Mouse (Mus musculus): ENCODE data around the gene Polr3h. TPM values are rescaled to one million over a fixed set of nuclear protein-coding genes. Genes with fewer than 3 reads are reported as not detected.

Polr3h gene
- total RNA-seq, 1 experiment, result 83.7 TPM

DNA sequence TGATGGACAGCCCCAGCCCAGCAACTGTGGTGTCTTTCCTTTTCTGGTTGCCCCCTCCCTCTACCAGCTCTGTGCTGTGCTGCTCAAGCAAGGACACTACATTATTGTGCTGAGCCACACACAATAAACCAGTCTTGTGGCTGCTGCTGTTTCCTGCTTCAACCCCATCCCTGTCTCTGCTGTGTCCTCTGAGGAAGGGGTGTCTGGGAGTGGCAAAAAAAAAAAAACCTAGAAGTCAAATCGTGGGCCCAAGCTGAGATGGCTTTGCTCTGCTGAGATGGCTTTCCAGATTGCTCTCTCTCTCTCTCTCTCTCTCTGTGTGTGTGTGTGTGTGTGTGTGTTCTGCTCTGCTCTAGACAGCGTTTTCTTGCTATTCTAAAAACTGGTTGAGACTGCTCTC lies 42.4 kb upstream of the Polr3h start:
- Histone ChIP-seq H3K36me3 (ENCODE audit: control insufficient read depth, insufficient read depth, low read length, poor library complexity, severe bottlenecking) (no peaks in the 10 kb centered on the region), H3K27ac (ENCODE audit: insufficient read depth, low read depth, low read length, poor library complexity, severe bottlenecking) (peak overlapping the region; percentile 95), H3K4me1 (ENCODE audit: control insufficient read depth in 2 of 2, insufficient read depth in 2 of 2, low read length in 2 of 2, poor library complexity in 1 of 2) (peaks cover 4 to 13% of the 10 kb centered on the region in 2 experiments; a peak in 1 of 4 replicates), H3K4me3 (ENCODE audit: insufficient read depth in 1 of 2, low read depth in 1 of 2, low read length in 2 of 2, poor library complexity in 1 of 2, severe bottlenecking in 1 of 2) (no peak overlapping the region), H3K9ac (ENCODE audit: insufficient read depth, low read depth, low read length, poor library complexity, severe bottlenecking) (peak overlapping the region; percentile 13; the same call in 1 of the 2 replicates), H3K9me3 (ENCODE audit: control insufficient read depth, insufficient read depth, low read depth, low read length) (peaks cover 5% of the 10 kb centered on the region)
- no peak for DNase-seq (ENCODE audit: low read depth, low spot score)
- in situ Hi-C loops (cut with MboI; ENCODE audit: low sequenced_read_pairs in 2 of 2, unreplicated experiment in 2 of 2), result no loop called here
- TF ChIP-seq ZNF384 (IDR thresholded peaks at IDR 0.05; ENCODE audit: low read depth, low read length), result no peak
- no peak for TF ChIP-seq HCFC1 (IDR thresholded peaks at IDR 0.05; ENCODE audit: borderline replicate concordance, insufficient read depth, low read length)
- TF ChIP-seq MAFK (IDR thresholded peaks at IDR 0.05; ENCODE audit: insufficient read depth, low read depth, low read length), result no peak
- TF ChIP-seq ZC3H11A (IDR thresholded peaks at IDR 0.05; ENCODE audit: borderline replicate concordance, low read depth, low read length), result no peak
- TF ChIP-seq CHD2 (IDR thresholded peaks at IDR 0.05; ENCODE audit: low read depth, low read length), result no peak

DNA sequence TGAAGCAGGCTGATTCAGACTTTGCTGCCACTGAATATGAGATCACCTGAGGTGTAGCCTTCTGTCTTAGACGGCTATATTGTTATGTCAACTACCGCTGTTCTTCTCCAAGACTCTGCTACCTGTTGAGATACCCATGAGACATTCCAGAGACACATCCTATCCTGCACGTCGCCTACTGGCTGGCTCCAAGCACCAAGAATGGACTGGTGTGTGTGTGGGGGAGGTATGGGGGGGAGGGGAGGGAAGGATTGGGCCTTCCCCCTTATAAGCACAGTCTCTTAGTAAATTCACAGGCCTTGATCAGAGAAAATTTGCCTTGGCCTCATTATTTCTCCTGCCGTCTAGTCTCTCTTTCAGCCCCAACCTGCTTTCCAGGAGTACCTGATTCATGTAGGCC lies 41.8 kb upstream of the Polr3h start:
- no peak overlapping the region for H3K4me3 ChIP-seq (ENCODE audit: insufficient read depth in 1 of 2, low read depth in 1 of 2, low read length in 2 of 2, poor library complexity in 1 of 2, severe bottlenecking in 1 of 2)
- TF ChIP-seq ZC3H11A (IDR thresholded peaks at IDR 0.05; ENCODE audit: borderline replicate concordance, low read depth, low read length) (no peak), HCFC1 (IDR thresholded peaks at IDR 0.05; ENCODE audit: borderline replicate concordance, insufficient read depth, low read length) (no peak), MAFK (IDR thresholded peaks at IDR 0.05; ENCODE audit: insufficient read depth, low read depth, low read length) (no peak), ZNF384 (IDR thresholded peaks at IDR 0.05; ENCODE audit: low read depth, low read length) (no peak), CHD2 (IDR thresholded peaks at IDR 0.05; ENCODE audit: low read depth, low read length) (no peak)
- peaks cover 4 to 13% of the 10 kb centered on the region in 2 experiments; a peak in 1 of 4 replicates for H3K4me1 ChIP-seq (ENCODE audit: control insufficient read depth in 2 of 2, insufficient read depth in 2 of 2, low read length in 2 of 2, poor library complexity in 1 of 2)
- H3K27ac ChIP-seq (ENCODE audit: insufficient read depth, low read depth, low read length, poor library complexity, severe bottlenecking), result peak overlapping the region; percentile 95
- in situ Hi-C loops (cut with MboI; ENCODE audit: low sequenced_read_pairs in 2 of 2, unreplicated experiment in 2 of 2), result no loop called here
- no peak for DNase-seq (ENCODE audit: low read depth, low spot score)
- no peaks in the 10 kb centered on the region for H3K36me3 ChIP-seq (ENCODE audit: control insufficient read depth, insufficient read depth, low read length, poor library complexity, severe bottlenecking)
- H3K9me3 ChIP-seq (ENCODE audit: control insufficient read depth, insufficient read depth, low read depth, low read length), result peaks cover 5% of the 10 kb centered on the region
- H3K9ac ChIP-seq (ENCODE audit: insufficient read depth, low read depth, low read length, poor library complexity, severe bottlenecking), result no peak overlapping the region

DNA sequence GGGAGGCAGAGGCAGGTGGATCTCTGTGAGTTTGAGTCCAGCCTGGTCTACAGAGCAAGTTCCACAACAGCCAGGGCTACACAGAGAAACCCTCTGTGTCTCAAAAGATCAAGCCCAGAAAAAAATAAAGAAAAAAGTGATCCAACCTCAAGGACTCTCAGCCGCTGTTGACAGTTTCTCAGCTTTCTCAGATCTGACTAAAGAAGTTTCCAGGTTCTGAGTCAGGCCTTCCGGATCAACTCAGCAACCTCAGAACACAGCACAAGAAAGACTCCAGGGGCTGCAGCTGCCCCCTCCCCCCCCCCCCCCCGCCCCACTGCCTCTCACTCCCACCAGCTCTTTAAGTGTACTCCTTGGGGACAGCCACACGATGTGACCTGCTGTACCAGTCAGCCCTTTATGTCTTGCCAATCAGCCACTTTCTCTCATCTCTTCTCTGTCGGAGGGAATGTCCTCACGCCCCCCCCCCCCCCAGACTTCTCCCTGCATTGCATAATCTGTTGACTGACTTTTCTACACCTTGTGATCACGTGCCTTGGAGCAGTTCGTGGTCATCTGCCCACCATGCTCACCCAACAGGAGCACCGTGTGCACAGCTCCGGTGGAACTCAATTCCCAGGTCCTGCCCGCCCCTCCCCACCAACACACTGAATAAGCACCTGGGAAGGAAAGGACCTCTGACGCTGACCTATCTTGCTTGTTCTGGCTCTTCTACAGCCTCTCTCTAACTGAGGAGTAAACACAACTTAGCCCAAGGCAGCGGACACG lies 40.2 kb upstream of the Polr3h start:
- in situ Hi-C loops (cut with MboI; ENCODE audit: low sequenced_read_pairs in 2 of 2, unreplicated experiment in 2 of 2), result no loop called here
- TF ChIP-seq MAFK (IDR thresholded peaks at IDR 0.05; ENCODE audit: insufficient read depth, low read depth, low read length) (no peak), ZC3H11A (IDR thresholded peaks at IDR 0.05; ENCODE audit: borderline replicate concordance, low read depth, low read length) (no peak), HCFC1 (IDR thresholded peaks at IDR 0.05; ENCODE audit: borderline replicate concordance, insufficient read depth, low read length) (no peak), CHD2 (IDR thresholded peaks at IDR 0.05; ENCODE audit: low read depth, low read length) (no peak)
- H3K27ac ChIP-seq (ENCODE audit: insufficient read depth, low read depth, low read length, poor library complexity, severe bottlenecking), result peak overlapping the region; percentile 57; the same call in 1 of the 2 replicates
- H3K9ac ChIP-seq (ENCODE audit: insufficient read depth, low read depth, low read length, poor library complexity, severe bottlenecking), result no peak overlapping the region
- peaks cover 6 to 16% of the 10 kb centered on the region in 2 experiments; a peak in 3 of 4 replicates for H3K4me1 ChIP-seq (ENCODE audit: control insufficient read depth in 2 of 2, insufficient read depth in 2 of 2, low read length in 2 of 2, poor library complexity in 1 of 2)
- no peak for DNase-seq (ENCODE audit: low read depth, low spot score)
- peaks cover 5% of the 10 kb centered on the region; the same call in 1 of the 2 replicates for H3K9me3 ChIP-seq (ENCODE audit: control insufficient read depth, insufficient read depth, low read depth, low read length)
- H3K36me3 ChIP-seq (ENCODE audit: control insufficient read depth, insufficient read depth, low read length, poor library complexity, severe bottlenecking), result no peaks in the 10 kb centered on the region
- no peak overlapping the region for H3K4me3 ChIP-seq (ENCODE audit: insufficient read depth in 1 of 2, low read depth in 1 of 2, low read length in 2 of 2, poor library complexity in 1 of 2, severe bottlenecking in 1 of 2)

DNA sequence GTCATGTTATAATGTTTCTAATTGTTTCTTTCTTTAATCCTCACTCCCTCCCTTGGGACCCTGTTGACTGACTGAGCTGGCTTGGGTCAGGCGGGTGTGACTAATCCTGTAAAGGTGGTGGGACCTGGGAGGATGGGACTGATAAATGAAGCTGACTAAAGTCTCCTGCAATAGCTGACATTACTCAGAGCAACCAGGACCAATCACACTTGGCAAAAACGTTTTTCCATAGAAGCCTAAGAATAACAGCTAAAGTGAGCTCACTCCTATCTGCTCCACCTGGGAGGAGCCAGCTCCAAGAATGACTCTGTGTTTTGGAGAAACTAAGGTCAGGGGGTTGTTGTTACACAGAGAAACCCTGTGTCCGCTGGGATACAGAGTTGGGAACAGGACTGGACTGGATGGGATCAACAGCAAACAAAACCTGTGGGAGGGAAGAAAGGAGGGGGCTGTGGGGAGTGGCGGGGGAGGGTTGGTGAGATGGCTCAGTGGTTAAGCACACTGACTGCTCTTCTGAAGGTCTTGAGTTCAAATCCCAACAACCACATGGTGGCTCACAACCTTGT lies 39.0 kb upstream of the Polr3h start:
- in situ Hi-C loops (cut with MboI; ENCODE audit: low sequenced_read_pairs in 2 of 2, unreplicated experiment in 2 of 2), result no loop called here
- Histone ChIP-seq H3K27ac (ENCODE audit: insufficient read depth, low read depth, low read length, poor library complexity, severe bottlenecking) (no peak overlapping the region), H3K9ac (ENCODE audit: insufficient read depth, low read depth, low read length, poor library complexity, severe bottlenecking) (no peak overlapping the region), H3K9me3 (ENCODE audit: control insufficient read depth, insufficient read depth, low read depth, low read length) (no peaks in the 10 kb centered on the region), H3K36me3 (ENCODE audit: control insufficient read depth, insufficient read depth, low read length, poor library complexity, severe bottlenecking) (no peaks in the 10 kb centered on the region), H3K4me1 (ENCODE audit: control insufficient read depth in 2 of 2, insufficient read depth in 2 of 2, low read length in 2 of 2, poor library complexity in 1 of 2) (peaks cover 7 to 16% of the 10 kb centered on the region in 2 experiments; a peak in 3 of 4 replicates), H3K4me3 (ENCODE audit: insufficient read depth in 1 of 2, low read depth in 1 of 2, low read length in 2 of 2, poor library complexity in 1 of 2, severe bottlenecking in 1 of 2) (no peak overlapping the region)
- no peak for DNase-seq (ENCODE audit: low read depth, low spot score)
- no peak for TF ChIP-seq ZNF384 (IDR thresholded peaks at IDR 0.05; ENCODE audit: low read depth, low read length)
- no peak for TF ChIP-seq ZC3H11A (IDR thresholded peaks at IDR 0.05; ENCODE audit: borderline replicate concordance, low read depth, low read length)
- no peak for TF ChIP-seq HCFC1 (IDR thresholded peaks at IDR 0.05; ENCODE audit: borderline replicate concordance, insufficient read depth, low read length)
- no peak for TF ChIP-seq CHD2 (IDR thresholded peaks at IDR 0.05; ENCODE audit: low read depth, low read length)
- TF ChIP-seq MAFK (IDR thresholded peaks at IDR 0.05; ENCODE audit: insufficient read depth, low read depth, low read length), result no peak

All from ES-E14 (cell line).